Mouse (Mus musculus) liver, postnatal 0 days (tissue): Measurements from ENCODE around the gene Casc1.

Experiments used
- CTCF ChIP-seq: sonication (generic); IDR thresholded peaks from 2 replicates; pipeline ENCODE4 v1.5.1; 2016; ENCODE audit warnings: antibody characterized with exemption, low read depth
- EP300 ChIP-seq: IDR thresholded peaks from 2 replicates; pipeline ENCODE4 v1.6.1; 2016; ENCODE audit warnings: antibody characterized with exemption, low read depth, mild to moderate bottlenecking

DNA sequence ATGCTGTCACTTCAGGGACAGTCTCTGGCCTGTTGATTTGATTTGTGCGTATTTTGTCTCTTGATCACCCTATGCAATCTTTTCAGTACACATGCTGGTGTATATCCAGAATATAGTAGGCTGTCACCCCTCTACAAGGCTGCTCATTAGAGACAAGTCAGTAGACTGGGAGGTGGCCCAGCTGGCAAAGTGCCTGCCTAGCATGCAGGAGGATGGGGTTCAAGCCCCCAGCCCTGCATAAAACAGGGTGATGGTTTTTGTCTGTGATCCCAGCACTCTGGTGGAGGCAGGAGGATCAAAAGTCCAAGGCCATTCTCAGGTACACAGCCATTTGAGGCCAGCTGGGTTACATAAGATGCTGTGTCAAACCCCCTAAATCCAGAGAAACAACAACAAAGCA lies 24.7 kb downstream of the Casc1 start:
- TF ChIP-seq CTCF (no peak), EP300 (no peak)
